34 mouse cellular contexts compared by ENCODE assay signal in the genomic region with DNA sequence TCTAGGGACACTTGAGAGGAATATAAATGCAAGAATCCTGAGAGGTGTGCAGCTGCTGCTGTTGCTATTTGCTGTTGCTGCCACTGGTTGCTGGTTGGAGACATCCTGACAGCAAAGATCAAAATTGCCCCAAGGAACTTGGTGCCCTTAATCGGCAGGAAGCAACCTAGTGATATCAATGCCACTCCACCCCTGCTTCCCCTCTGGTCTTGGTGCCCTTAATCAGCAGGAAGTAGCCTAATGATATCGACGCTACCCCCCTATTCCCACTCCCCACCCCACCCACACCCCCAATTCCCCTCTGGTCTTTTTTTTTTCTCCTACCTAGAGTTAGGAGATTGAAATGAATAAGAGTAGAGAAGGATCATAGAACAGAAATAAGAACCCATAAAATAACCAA. TPM values are rescaled to one million over a fixed set of nuclear protein-coding genes. Genes with fewer than 3 reads are reported as not detected.
DNase-seq lines count a peak whose midpoint lies in the region; ATAC-seq and TF ChIP-seq lines count a peak whose summit lies in the region.
"Had no signal": no experiment of that assay in that cellular context is flagged by ENCODE, and none has a peak within 500 bp of the region (broad histone marks: within the 10 kb centered on the region; RNA-seq: fewer than 3 reads in every experiment).

No protein-coding gene starts in this region.

- no peak overlapping the region for H3K27ac ChIP-seq in liver, embryonic 11.5 days (ENCODE audit: low read depth, low read length)
- no peak overlapping the region for H3K27ac ChIP-seq in liver, postnatal 0 days (ENCODE audit: low read depth)
- peak overlapping the region; percentile 32; the same call in 1 of the 2 replicates for H3K27ac ChIP-seq in MEL (ENCODE audit: control insufficient read depth, low read depth, low read length)
- H3K27ac ChIP-seq in hindbrain, embryonic 10.5 days: no peak overlapping the region
- H3K27ac ChIP-seq: forebrain, embryonic 10.5 days; forebrain, embryonic 13.5 days; heart, adult 2 months; heart, embryonic 15.5 days; hindbrain, embryonic 12.5 days; hindbrain, embryonic 15.5 days had no signal

- no peaks in the 10 kb centered on the region for H3K27me3 ChIP-seq in liver, embryonic 11.5 days (replicated peaks; ENCODE audit: control insufficient read depth, insufficient read depth, low read length)
- no peaks in the 10 kb centered on the region for H3K27me3 ChIP-seq in liver, postnatal 0 days (ENCODE audit: insufficient read depth, low read length)
- H3K27me3 ChIP-seq in MEL (ENCODE audit: control insufficient read depth in 1 of 2, insufficient read depth in 2 of 2, low read length in 2 of 2): no peaks in the 10 kb centered on the region
- H3K27me3 ChIP-seq in hindbrain, embryonic 10.5 days (ENCODE audit: insufficient read depth, poor library complexity, severe bottlenecking): no peaks in the 10 kb centered on the region
- H3K27me3 ChIP-seq: forebrain, embryonic 13.5 days; heart, embryonic 12.5 days; heart, embryonic 15.5 days; hindbrain, embryonic 12.5 days; hindbrain, embryonic 15.5 days had no signal

- TF ChIP-seq POLR2A in MEL (IDR thresholded peaks at IDR 0.05; ENCODE audit: control insufficient read depth in 1 of 2, insufficient read depth in 1 of 2, low read depth in 1 of 2, low read length in 2 of 2, poor library complexity in 1 of 2): no peak

- 29% methylated on average over 3 of the region's 3 CpGs for WGBS in liver, embryonic 11.5 days
- WGBS in liver, postnatal 0 days (ENCODE audit: insufficient replicate concordance): 38% methylated on average over 3 of the region's 3 CpGs
- WGBS in hindbrain, embryonic 10.5 days: 92% methylated on average over 3 of the region's 3 CpGs

- TF ChIP-seq RAD21 in MEL (IDR thresholded peaks at IDR 0.05; ENCODE audit: low read depth, low read length): no peak

- no peak for TF ChIP-seq EP300 in liver, postnatal 0 days (IDR thresholded peaks at IDR 0.05; ENCODE audit: low read depth)
- peak; percentile 96 for TF ChIP-seq EP300 in MEL (IDR thresholded peaks at IDR 0.05; ENCODE audit: low read depth in 1 of 2, low read length in 2 of 2)

- H3K4me3 ChIP-seq in liver, embryonic 11.5 days (ENCODE audit: low read depth, low read length): no peak overlapping the region
- no peak overlapping the region for H3K4me3 ChIP-seq in liver, postnatal 0 days (ENCODE audit: low read depth, low read length)
- peak overlapping the region in 1 of 2 experiments; percentile 30; a peak in 2 of 4 replicates for H3K4me3 ChIP-seq in MEL (ENCODE audit: control insufficient read depth in 1 of 2, insufficient read depth in 1 of 2, low read depth in 2 of 2, low read length in 2 of 2)
- no peak overlapping the region for H3K4me3 ChIP-seq in hindbrain, embryonic 10.5 days
- H3K4me3 ChIP-seq: forebrain, embryonic 10.5 days; forebrain, embryonic 13.5 days; heart, adult 2 months; heart, embryonic 12.5 days; heart, embryonic 15.5 days; hindbrain, embryonic 12.5 days; hindbrain, embryonic 15.5 days had no signal

- H3K4me1 ChIP-seq in liver, embryonic 11.5 days (replicated peaks; ENCODE audit: control insufficient read depth, insufficient read depth, low read length): peaks cover 7% of the 10 kb centered on the region; the same call in 1 of the 2 replicates
- peaks cover 10% of the 10 kb centered on the region; the same call in 1 of the 2 replicates for H3K4me1 ChIP-seq in liver, postnatal 0 days (ENCODE audit: insufficient read depth)
- H3K4me1 ChIP-seq in MEL (ENCODE audit: control insufficient read depth in 1 of 2, insufficient read depth in 2 of 2, low read length in 2 of 2): peaks cover 3 to 12% of the 10 kb centered on the region in 2 experiments; a peak in 3 of 4 replicates
- no peaks in the 10 kb centered on the region for H3K4me1 ChIP-seq in hindbrain, embryonic 10.5 days (replicated peaks)
- H3K4me1 ChIP-seq: forebrain, embryonic 10.5 days; forebrain, embryonic 13.5 days; hindbrain, embryonic 12.5 days; hindbrain, embryonic 15.5 days had no signal

- DNase-seq in liver, embryonic 11.5 days (ENCODE audit: low spot score): no peak
- no peak for DNase-seq in liver, postnatal 0 days
- DNase-seq in MEL (ENCODE audit: low read depth, low spot score): peak; percentile 76
- DNase-seq in hindbrain, embryonic 10.5 days (ENCODE audit: low spot score): no peak
- no peak for DNase-seq in thymus, postnatal 4 days
- DNase-seq: adrenal gland, adult 8-10 months; adrenal gland, postnatal 25 days; cerebellum, adult 11-12 months; cerebellum, adult 8-10 months; cerebellum, postnatal 10 days; cerebellum, postnatal 36 days; gastrocnemius, postnatal 10 days; gastrocnemius, postnatal 36 days; heart, adult 2 months; heart, postnatal 10 days; heart, postnatal 36 days had no signal

- no peak overlapping the region for H3K9ac ChIP-seq in liver, embryonic 11.5 days (ENCODE audit: low read depth, low read length)
- H3K9ac ChIP-seq in liver, postnatal 0 days (replicated peaks): no peak overlapping the region
- no peak overlapping the region for H3K9ac ChIP-seq in MEL (ENCODE audit: control insufficient read depth, low read depth, low read length, poor library complexity, severe bottlenecking)
- H3K9ac ChIP-seq: forebrain, embryonic 13.5 days; heart, embryonic 12.5 days; heart, embryonic 15.5 days; hindbrain, embryonic 12.5 days; hindbrain, embryonic 15.5 days had no signal

- H3K9me3 ChIP-seq in liver, embryonic 11.5 days (ENCODE audit: control insufficient read depth, low read length): no peaks in the 10 kb centered on the region
- H3K9me3 ChIP-seq in liver, postnatal 0 days (ENCODE audit: low read length): no peaks in the 10 kb centered on the region
- H3K9me3 ChIP-seq in MEL (replicated peaks; ENCODE audit: insufficient read depth, low read length): no peaks in the 10 kb centered on the region
- no peaks in the 10 kb centered on the region for H3K9me3 ChIP-seq in hindbrain, embryonic 10.5 days
- H3K9me3 ChIP-seq: forebrain, embryonic 10.5 days; forebrain, embryonic 13.5 days; G1E; heart, embryonic 12.5 days; heart, embryonic 15.5 days; hindbrain, embryonic 12.5 days; hindbrain, embryonic 15.5 days had no signal

- no peaks in the 10 kb centered on the region for H3K79me2 ChIP-seq in MEL (ENCODE audit: control insufficient read depth, insufficient read depth, low read length, poor library complexity)

- H3K4me2 ChIP-seq in liver, embryonic 11.5 days: peak overlapping the region; percentile 23; the same call in 1 of the 2 replicates
- H3K4me2 ChIP-seq in liver, postnatal 0 days (ENCODE audit: low read depth, low read length): no peak overlapping the region
- H3K4me2 ChIP-seq: forebrain, embryonic 13.5 days; heart, embryonic 12.5 days; heart, embryonic 15.5 days; hindbrain, embryonic 12.5 days; hindbrain, embryonic 15.5 days had no signal

- no peak for ATAC-seq in liver, embryonic 11.5 days (replicated peaks; ENCODE audit: low FRiP score)
- no peak for ATAC-seq in liver, postnatal 0 days
- peak; percentile 89 for ATAC-seq in common myeloid progenitor, adult 5-6 weeks (replicated peaks; ENCODE audit: low read depth, poor library complexity, severe bottlenecking)
- peak; percentile 67 for ATAC-seq in megakaryocyte-erythroid progenitor cell, adult 5-6 weeks (replicated peaks; ENCODE audit: low FRiP score, low TSS enrichment, poor library complexity, severe bottlenecking)
- ATAC-seq: activated CD4-positive, CD25-positive, alpha-beta regulatory T cell, adult 4 months; forebrain, embryonic 13.5 days; forebrain, embryonic 16.5 days had no signal

- no peaks in the 10 kb centered on the region for H3K36me3 ChIP-seq in liver, embryonic 11.5 days (ENCODE audit: control insufficient read depth, insufficient read depth, low read length)
- no peaks in the 10 kb centered on the region for H3K36me3 ChIP-seq in liver, postnatal 0 days (replicated peaks; ENCODE audit: insufficient read depth, low read length)
- H3K36me3 ChIP-seq in MEL (ENCODE audit: control insufficient read depth in 1 of 2, insufficient read depth in 2 of 2, low read length in 2 of 2): peaks cover 0 to 27% of the 10 kb centered on the region in 2 experiments; a peak in 2 of 4 replicates
- H3K36me3 ChIP-seq in hindbrain, embryonic 10.5 days: no peaks in the 10 kb centered on the region
- H3K36me3 ChIP-seq: forebrain, embryonic 10.5 days; G1E; heart, embryonic 12.5 days; heart, embryonic 15.5 days; hindbrain, embryonic 12.5 days; hindbrain, embryonic 15.5 days had no signal

- TF ChIP-seq CTCF in liver, postnatal 0 days (IDR thresholded peaks at IDR 0.05; ENCODE audit: low read depth): no peak
- TF ChIP-seq CTCF in MEL (IDR thresholded peaks at IDR 0.05 in 2 of 3, conservative IDR thresholded peaks at IDR 0.05 in 1 of 3; ENCODE audit: control insufficient read depth in 1 of 3, insufficient read depth in 1 of 3, low read depth in 2 of 3, low read length in 3 of 3, poor library complexity in 1 of 3, severe bottlenecking in 1 of 3): no peak

RNA-seq across cellular contexts. Expression of a gene that starts 18.9 kb away (rescaled TPM):
- 0.47 and 0.70 TPM in 2 replicates for polyA plus RNA-seq in liver, embryonic 11.5 days (2014; fragmentation: Nextera tagmentation; extraction: Ambion mirVana)
- 2.5 and 3.2 TPM in 2 replicates for polyA plus RNA-seq in liver, postnatal 0 days (2015; fragmentation: Nextera tagmentation; extraction: Ambion mirVana)
- 0.92 and 1.7 TPM in 2 replicates for total RNA-seq in MEL (2012; rRNA removed)
- polyA plus RNA-seq in MEL (2012; ENCODE audit: insufficient read depth in 1 of 2, insufficient read length in 2 of 2, low read depth in 1 of 2, low replicate concordance in 2 of 2, missing spikeins in 1 of 2): under 1 TPM in 1 of 2 experiments, not detected in 1; 0.11 TPM
- 9.4 and 9.6 TPM in 2 replicates for total RNA-seq in common myeloid progenitor, adult 5-6 weeks (2017)
- 1.5 TPM in 1 of 2 replicates, not detected in the other for total RNA-seq in megakaryocyte-erythroid progenitor cell, adult 5-6 weeks (2014; fragmentation: Nextera tagmentation)
- 0.38 and 0.57 TPM in 2 replicates for total RNA-seq in megakaryocyte-erythroid progenitor cell, adult 5-6 weeks (2017)
- polyA plus RNA-seq in hindbrain, embryonic 10.5 days (2016; fragmentation: Nextera tagmentation; extraction: Ambion mirVana): 0.11 and 0.18 TPM in 2 replicates
- total RNA-seq: adrenal gland, postnatal 25 days; gastrocnemius, adult 18-20 months; gastrocnemius, postnatal 36 days had no signal
- polyA plus RNA-seq: G1E; hindbrain, embryonic 12.5 days had no signal

RNA-seq across cellular contexts. Expression of a gene that starts 21.7 kb away (rescaled TPM):
- polyA plus RNA-seq in liver, embryonic 11.5 days (2014; fragmentation: Nextera tagmentation; extraction: Ambion mirVana): not detected in 2 replicates
- not detected in 2 replicates for polyA plus RNA-seq in liver, postnatal 0 days (2015; fragmentation: Nextera tagmentation; extraction: Ambion mirVana)
- total RNA-seq in MEL (2012; rRNA removed): not detected in 2 replicates
- not detected for polyA plus RNA-seq in MEL (2012; ENCODE audit: insufficient read depth in 1 of 2, insufficient read length in 2 of 2, low read depth in 1 of 2, low replicate concordance in 2 of 2, missing spikeins in 1 of 2)
- total RNA-seq in common myeloid progenitor, adult 5-6 weeks (2017): not detected in 2 replicates
- total RNA-seq in megakaryocyte-erythroid progenitor cell, adult 5-6 weeks (2014; fragmentation: Nextera tagmentation): not detected in 2 replicates
- not detected in 2 replicates for total RNA-seq in megakaryocyte-erythroid progenitor cell, adult 5-6 weeks (2017)
- not detected in 2 replicates for polyA plus RNA-seq in hindbrain, embryonic 10.5 days (2016; fragmentation: Nextera tagmentation; extraction: Ambion mirVana)
- total RNA-seq: adrenal gland, postnatal 25 days; CH12.LX; gastrocnemius, adult 18-20 months; gastrocnemius, postnatal 10 days; gastrocnemius, postnatal 36 days; granulocyte monocyte progenitor cell, adult 5-6 weeks; heart, adult 2 months; heart, postnatal 10 days; heart, postnatal 36 days had no signal
- polyA plus RNA-seq: activated CD4-positive, CD25-positive, alpha-beta regulatory T cell, adult 4 months; brain, embryonic 14.5 days; embryonic facial prominence, embryonic 11.5 days; embryonic facial prominence, embryonic 14.5 days; forebrain, embryonic 10.5 days; forebrain, embryonic 13.5 days; forebrain, embryonic 16.5 days; G1E; heart, adult 2 months; heart, embryonic 12.5 days; heart, embryonic 15.5 days; hindbrain, embryonic 12.5 days; hindbrain, embryonic 15.5 days; intestine, embryonic 14.5 days had no signal

RNA-seq across cellular contexts. Expression of a gene that starts 47.4 kb away (rescaled TPM):
- polyA plus RNA-seq in liver, embryonic 11.5 days (2014; fragmentation: Nextera tagmentation; extraction: Ambion mirVana): 0.17 and 0.34 TPM in 2 replicates
- polyA plus RNA-seq in liver, postnatal 0 days (2015; fragmentation: Nextera tagmentation; extraction: Ambion mirVana): 0.20 TPM in 1 of 2 replicates, not detected in the other
- 0.04 TPM in 1 of 2 replicates, not detected in the other for total RNA-seq in MEL (2012; rRNA removed)
- polyA plus RNA-seq in MEL (2012; ENCODE audit: insufficient read depth in 1 of 2, insufficient read length in 2 of 2, low read depth in 1 of 2, low replicate concordance in 2 of 2, missing spikeins in 1 of 2): under 1 TPM in 1 of 2 experiments, not detected in 1; 0.10 TPM
- total RNA-seq in common myeloid progenitor, adult 5-6 weeks (2017): 3.8 and 4.0 TPM in 2 replicates
- not detected in 2 replicates for total RNA-seq in megakaryocyte-erythroid progenitor cell, adult 5-6 weeks (2014; fragmentation: Nextera tagmentation)
- 0.70 TPM in 1 of 2 replicates, not detected in the other for total RNA-seq in megakaryocyte-erythroid progenitor cell, adult 5-6 weeks (2017)
- 0.31 and 0.37 TPM in 2 replicates for polyA plus RNA-seq in hindbrain, embryonic 10.5 days (2016; fragmentation: Nextera tagmentation; extraction: Ambion mirVana)
- total RNA-seq: CH12.LX had no signal
- polyA plus RNA-seq: activated CD4-positive, CD25-positive, alpha-beta regulatory T cell, adult 4 months; G1E had no signal

RNA-seq across cellular contexts. Expression of a gene that starts 48.5 kb away (rescaled TPM):
- polyA plus RNA-seq in liver, embryonic 11.5 days (2014; fragmentation: Nextera tagmentation; extraction: Ambion mirVana): 19.4 and 20.4 TPM in 2 replicates
- polyA plus RNA-seq in liver, postnatal 0 days (2015; fragmentation: Nextera tagmentation; extraction: Ambion mirVana): 12.1 and 12.8 TPM in 2 replicates
- not detected in 2 replicates for total RNA-seq in MEL (2012; rRNA removed)
- under 1 TPM in 1 of 2 experiments, not detected in 1; 0.11 TPM for polyA plus RNA-seq in MEL (2012; ENCODE audit: insufficient read depth in 1 of 2, insufficient read length in 2 of 2, low read depth in 1 of 2, low replicate concordance in 2 of 2, missing spikeins in 1 of 2)
- 15.4 and 39.4 TPM in 2 replicates for total RNA-seq in common myeloid progenitor, adult 5-6 weeks (2017)
- total RNA-seq in megakaryocyte-erythroid progenitor cell, adult 5-6 weeks (2014; fragmentation: Nextera tagmentation): 62.1 and 69.2 TPM in 2 replicates
- total RNA-seq in megakaryocyte-erythroid progenitor cell, adult 5-6 weeks (2017): 17.3 and 25.3 TPM in 2 replicates
- polyA plus RNA-seq in hindbrain, embryonic 10.5 days (2016; fragmentation: Nextera tagmentation; extraction: Ambion mirVana): 15.1 and 15.3 TPM in 2 replicates

Comparison
In these comparisons a context has a peak if more than half of its experiments do, and no peak if none do; other contexts are left out.
1. ATAC-seq: peak in common myeloid progenitor, adult 5-6 weeks (single experiment) and megakaryocyte-erythroid progenitor cell, adult 5-6 weeks (single experiment); none in liver, embryonic 11.5 days (single experiment) and liver, postnatal 0 days (single experiment).